Mouse (Mus musculus): ENCODE results near the gene Ptbp3. TPM values are rescaled to one million over a fixed set of nuclear protein-coding genes. Genes with fewer than 3 reads are reported as not detected.

The Ptbp3 gene
- polyA plus RNA-seq, 1 experiment from 2014 or later = 68.0 TPM

GRCm38 (mm10) chr4:59434039-59434438 is 115.1 kb downstream of the Ptbp3 start:
- peak; percentile 16; the same call in 1 of the 2 replicates for ATAC-seq (ENCODE audit: low FRiP score, low TSS enrichment)
- Histone ChIP-seq H3K27ac (ENCODE audit: low read length) (peak overlapping the region; percentile 40), H3K4me3 (ENCODE audit: low read length) (no peak overlapping the region), H3K4me2 (replicated peaks; ENCODE audit: low read depth, low read length) (no peak overlapping the region), H3K9me3 (ENCODE audit: low read length) (0 out of 2 replicates have a peak, but pooled peaks cover 3% of the 10 kb centered on the region), H3K9ac (replicated peaks; ENCODE audit: low read length) (no peak overlapping the region), H3K36me3 (ENCODE audit: insufficient read depth, low read length) (no peaks in the 10 kb centered on the region), H3K4me1 (ENCODE audit: insufficient read depth, low read length) (peaks cover 16% of the 10 kb centered on the region; the same call in 1 of the 2 replicates), H3K27me3 (ENCODE audit: insufficient read depth, low read length) (no peaks in the 10 kb centered on the region)
- WGBS = 74% methylated on average over 3 of the region's 3 CpGs

DNA sequence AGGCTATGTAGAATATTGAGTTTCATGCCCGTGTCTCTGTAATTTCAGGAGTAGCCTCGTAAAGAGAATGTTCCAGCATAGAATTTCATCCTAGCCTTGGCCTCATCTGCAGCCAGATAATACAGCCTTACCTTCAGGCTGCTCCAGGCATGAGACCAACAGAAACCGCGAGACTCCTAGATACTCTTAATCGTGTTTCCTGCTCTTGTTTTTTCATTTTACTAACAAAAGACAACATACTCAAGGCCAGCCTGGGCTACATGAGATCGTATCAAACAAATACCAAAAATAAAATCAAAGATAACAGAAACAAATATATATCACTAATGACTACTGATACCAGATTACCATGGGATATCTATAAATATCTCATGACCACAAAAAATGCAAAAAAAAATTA is 120.0 kb downstream of the Ptbp3 start:
- Histone ChIP-seq H3K9me3 (ENCODE audit: low read length) (no peaks in the 10 kb centered on the region), H3K27ac (ENCODE audit: low read length) (no peak overlapping the region), H3K36me3 (ENCODE audit: insufficient read depth, low read length) (no peaks in the 10 kb centered on the region), H3K27me3 (ENCODE audit: insufficient read depth, low read length) (no peaks in the 10 kb centered on the region), H3K4me1 (ENCODE audit: insufficient read depth, low read length) (0 out of 2 replicates have a peak, but pooled peaks cover 3% of the 10 kb centered on the region), H3K4me3 (ENCODE audit: low read length) (no peak overlapping the region), H3K4me2 (replicated peaks; ENCODE audit: low read depth, low read length) (no peak overlapping the region), H3K9ac (replicated peaks; ENCODE audit: low read length) (no peak overlapping the region)
- WGBS = 76% methylated on average over 6 of the region's 6 CpGs
- no peak for ATAC-seq (ENCODE audit: low FRiP score, low TSS enrichment)

- Histone ChIP-seq H3K4me2 (replicated peaks; ENCODE audit: low read depth, low read length) (no peak overlapping the region), H3K9me3 (ENCODE audit: low read length) (no peaks in the 10 kb centered on the region), H3K4me1 (ENCODE audit: insufficient read depth, low read length) (peaks cover 15% of the 10 kb centered on the region), H3K27me3 (ENCODE audit: insufficient read depth, low read length) (no peaks in the 10 kb centered on the region), H3K36me3 (ENCODE audit: insufficient read depth, low read length) (peaks cover 4% of the 10 kb centered on the region; the same call in 1 of the 2 replicates), H3K4me3 (ENCODE audit: low read length) (no peak overlapping the region), H3K27ac (ENCODE audit: low read length) (no peak overlapping the region), H3K9ac (replicated peaks; ENCODE audit: low read length) (no peak overlapping the region)
- no peak for ATAC-seq (ENCODE audit: low FRiP score, low TSS enrichment)
- 82% methylated on average over 5 of the region's 5 CpGs for WGBS
These were observed 122.7 kb downstream of the Ptbp3 start for GRCm38 (mm10) chr4:59426429-59426828.

DNA sequence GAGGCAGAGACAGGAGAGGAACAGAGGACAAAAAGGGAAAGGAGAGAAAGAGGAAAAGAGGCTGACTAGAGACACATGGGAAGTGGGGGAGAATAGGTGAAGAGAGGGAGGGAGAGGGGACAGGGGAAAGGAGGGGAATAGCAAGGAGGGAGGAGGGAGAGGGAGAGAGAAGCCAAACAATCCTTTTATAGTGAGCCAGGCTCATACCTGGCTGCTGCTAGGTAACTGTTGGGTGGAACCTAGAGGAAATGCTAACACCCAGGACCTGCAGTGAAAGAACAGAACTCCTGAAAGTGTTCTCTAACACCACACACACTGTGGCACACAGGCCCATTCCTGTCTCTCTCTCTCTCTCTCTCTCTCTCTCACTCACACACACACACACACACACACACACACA is 126.4 kb downstream of the Ptbp3 start:
- H3K4me2 ChIP-seq (replicated peaks; ENCODE audit: low read depth, low read length) = no peak overlapping the region
- H3K4me1 ChIP-seq (ENCODE audit: insufficient read depth, low read length) = peaks cover 26% of the 10 kb centered on the region
- no peaks in the 10 kb centered on the region for H3K9me3 ChIP-seq (ENCODE audit: low read length)
- H3K9ac ChIP-seq (replicated peaks; ENCODE audit: low read length) = no peak overlapping the region
- peaks cover 4% of the 10 kb centered on the region; the same call in 1 of the 2 replicates for H3K36me3 ChIP-seq (ENCODE audit: insufficient read depth, low read length)
- peak overlapping the region; percentile 50; the same call in 1 of the 2 replicates for H3K27ac ChIP-seq (ENCODE audit: low read length)
- H3K27me3 ChIP-seq (ENCODE audit: insufficient read depth, low read length) = no peaks in the 10 kb centered on the region
- H3K4me3 ChIP-seq (ENCODE audit: low read length) = no peak overlapping the region
- no peak for ATAC-seq (ENCODE audit: low FRiP score, low TSS enrichment)

- Histone ChIP-seq H3K4me3 (ENCODE audit: low read length) (no peak overlapping the region), H3K36me3 (ENCODE audit: insufficient read depth, low read length) (peaks cover 4% of the 10 kb centered on the region; the same call in 1 of the 2 replicates), H3K4me2 (replicated peaks; ENCODE audit: low read depth, low read length) (no peak overlapping the region), H3K4me1 (ENCODE audit: insufficient read depth, low read length) (peaks cover 26% of the 10 kb centered on the region), H3K27me3 (ENCODE audit: insufficient read depth, low read length) (no peaks in the 10 kb centered on the region), H3K9ac (replicated peaks; ENCODE audit: low read length) (peak overlapping the region; percentile 22; the same call in 1 of the 2 replicates), H3K9me3 (ENCODE audit: low read length) (no peaks in the 10 kb centered on the region), H3K27ac (ENCODE audit: low read length) (peak overlapping the region; percentile 50; the same call in 1 of the 2 replicates)
- 27% methylated on average over 5 of the region's 5 CpGs for WGBS
- no peak for ATAC-seq (ENCODE audit: low FRiP score, low TSS enrichment)
These were observed 127.0 kb downstream of the Ptbp3 start for GRCm38 (mm10) chr4:59422025-59422783.

Other genes starting within 250 kb of the Ptbp3 start
- 9.1 and 11.5 TPM in 2 replicates for gene Susd1, start 110.7 kb downstream of the Ptbp3 start, polyA plus RNA-seq (2015; fragmentation: Nextera tagmentation; extraction: Ambion mirVana)
- gene Hsdl2, start 32.2 kb upstream of the Ptbp3 start, polyA plus RNA-seq (2015; fragmentation: Nextera tagmentation; extraction: Ambion mirVana) = 25.5 and 29.3 TPM in 2 replicates
- 35.8 and 38.6 TPM in 2 replicates for gene E130308A19Rik, start 76.8 kb upstream of the Ptbp3 start, polyA plus RNA-seq (2015; fragmentation: Nextera tagmentation; extraction: Ambion mirVana)

Data from kidney, embryonic 16.5 days (tissue).